Mouse (Mus musculus) spleen, adult 2 months (tissue): ENCODE measurements around the gene Myzap. TPM values are rescaled to one million over a fixed set of nuclear protein-coding genes. Genes with fewer than 3 reads are reported as not detected.

ENCODE experiments used
- DNase-seq, 2 experiments: peaks; one replicate each; pipeline versions ENCODE4 v3.0.0 to v3.0.0-alpha.2; 2012 to 2021; ENCODE audit warnings: low spot score in 2 of 2, low read depth in 1 of 2
- H3K27ac ChIP-seq: fragments of 200-500 bp; 2 replicates; pipeline ENCODE4 v1.5.1; 2012; ENCODE audit warnings: low read length, inconsistent platforms; ENCODE audit not compliant: insufficient read depth
- H3K27me3 ChIP-seq: fragments of 200-500 bp; 2 replicates; pipeline ENCODE4 v1.6.1; 2012; ENCODE audit warnings: mild to moderate bottlenecking, moderate library complexity, low read length, inconsistent platforms; ENCODE audit not compliant: control insufficient read depth, insufficient read depth
- H3K36me3 ChIP-seq: fragments of 200-500 bp; 2 replicates; pipeline ENCODE4 v1.6.1; 2012; ENCODE audit warnings: mild to moderate bottlenecking, low read length, inconsistent platforms; ENCODE audit not compliant: control insufficient read depth, insufficient read depth
- H3K4me1 ChIP-seq: fragments of 200-500 bp; 2 replicates; pipeline ENCODE4 v1.6.1; 2011; ENCODE audit warnings: inconsistent platforms; ENCODE audit not compliant: control insufficient read depth, insufficient read depth, insufficient read length
- H3K4me3 ChIP-seq: fragments of 200-500 bp; 2 replicates; pipeline ENCODE4 v1.5.1; 2011; ENCODE audit warnings: mild to moderate bottlenecking, inconsistent platforms; ENCODE audit not compliant: insufficient read depth, insufficient read length; ENCODE audit errors: extremely low read depth
- CTCF ChIP-seq: fragments of 200-500 bp; IDR thresholded peaks from 2 replicates; pipeline ENCODE4 v1.5.1; 2011; ENCODE audit warnings: mild to moderate bottlenecking, inconsistent platforms; ENCODE audit not compliant: insufficient read depth, insufficient read length, insufficient replicate concordance; ENCODE audit errors: extremely low read depth
- POLR2A ChIP-seq: fragments of 200-500 bp; IDR thresholded peaks from 2 replicates; pipeline ENCODE4 v1.6.1; 2011; ENCODE audit warnings: low read depth, low read length, inconsistent platforms
- WGBS: fragments of 180-500 bp; shearing (Covaris S2); methylation state at CpG from one replicate; pipeline ENCODE4 v1.1.7; 2018; 5-methylcytosine and 5-hydroxymethylcytosine counted together
- polyA plus RNA-seq: library from polyadenylated mRNA; depleted of rRNA; stranded (reverse); fragments of >200 nt; gene quantifications from 2 replicates; pipeline ENCODE4 v1.2.3, GENCODE M21; 2012

Myzap gene
- polyA plus RNA-seq, 1 experiment, result 1.6 TPM

- H3K4me3 ChIP-seq, result no peak overlapping the region
- peaks cover 3% of the 10 kb centered on the region; the same call in 1 of the 2 replicates for H3K4me1 ChIP-seq
- no peaks in the 10 kb centered on the region for H3K36me3 ChIP-seq
- 77% methylated on average over 7 of the region's 7 CpGs for WGBS
- no peak overlapping the region for H3K27ac ChIP-seq
- TF ChIP-seq CTCF (no peak), POLR2A (no peak)
- no peaks in the 10 kb centered on the region for H3K27me3 ChIP-seq
- DNase-seq, result no peak
These were observed 21.0 kb downstream of the Myzap start for GRCm38 (mm10) chr9:71571150-71571633.

- H3K27me3 ChIP-seq, result no peaks in the 10 kb centered on the region
- no peak overlapping the region for H3K27ac ChIP-seq
- peaks cover 3% of the 10 kb centered on the region; the same call in 1 of the 2 replicates for H3K4me1 ChIP-seq
- TF ChIP-seq CTCF, result no peak
- no peak for TF ChIP-seq POLR2A
- WGBS, result 66% methylated on average over 7 of the region's 7 CpGs
- no peak overlapping the region for H3K4me3 ChIP-seq
- no peaks in the 10 kb centered on the region for H3K36me3 ChIP-seq
- no peak for DNase-seq
These were observed 22.0 kb downstream of the Myzap start for GRCm38 (mm10) chr9:71570170-71570569.

DNA sequence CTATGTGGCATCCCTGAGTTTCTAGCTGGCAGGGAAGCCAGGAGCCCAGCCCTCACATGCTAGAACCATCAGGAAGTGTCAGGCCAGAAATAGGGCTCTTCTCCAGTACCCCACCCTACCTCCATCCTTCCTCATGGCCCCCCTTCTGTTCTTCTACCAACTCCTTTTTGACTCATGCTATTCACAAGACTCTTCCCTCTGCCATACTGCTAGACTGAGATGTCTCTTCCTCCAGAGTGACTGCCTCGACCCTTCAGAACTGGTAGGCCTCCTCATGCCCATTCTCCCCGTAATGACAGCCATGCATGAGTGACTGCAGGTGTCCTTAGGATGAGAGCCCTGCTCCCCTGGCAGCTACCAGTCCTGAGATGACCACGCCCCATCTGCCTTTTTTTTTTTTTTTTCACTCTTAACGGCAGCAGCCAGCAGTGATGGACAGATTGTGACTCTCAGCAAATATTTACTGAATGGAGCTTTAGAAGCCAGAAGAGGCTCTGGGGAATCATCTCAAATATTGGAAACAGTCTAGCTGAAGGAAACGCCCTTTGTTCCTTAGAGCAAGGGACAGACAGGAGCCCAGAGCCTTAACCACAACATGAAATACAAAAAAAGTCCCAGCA, 23.7 kb downstream of the Myzap start:
- H3K36me3 ChIP-seq, result no peaks in the 10 kb centered on the region
- no peak for DNase-seq
- no peaks in the 10 kb centered on the region for H3K27me3 ChIP-seq
- peaks cover 3% of the 10 kb centered on the region; the same call in 1 of the 2 replicates for H3K4me1 ChIP-seq
- no peak overlapping the region for H3K27ac ChIP-seq
- TF ChIP-seq POLR2A (no peak), CTCF (no peak)
- no peak overlapping the region for H3K4me3 ChIP-seq
- WGBS, result 39% methylated on average over 5 of the region's 5 CpGs

GRCm38 (mm10) chr9:71567391-71567790, 24.8 kb downstream of the Myzap start:
- Histone ChIP-seq H3K4me3 (no peak overlapping the region), H3K27me3 (no peaks in the 10 kb centered on the region), H3K36me3 (no peaks in the 10 kb centered on the region), H3K4me1 (peaks cover 3% of the 10 kb centered on the region; the same call in 1 of the 2 replicates), H3K27ac (no peak overlapping the region)
- no peak for DNase-seq
- 90% methylated on average over 3 of the region's 3 CpGs for whole genome bisulfite sequencing
- TF ChIP-seq CTCF, result no peak
- no peak for TF ChIP-seq POLR2A

DNA sequence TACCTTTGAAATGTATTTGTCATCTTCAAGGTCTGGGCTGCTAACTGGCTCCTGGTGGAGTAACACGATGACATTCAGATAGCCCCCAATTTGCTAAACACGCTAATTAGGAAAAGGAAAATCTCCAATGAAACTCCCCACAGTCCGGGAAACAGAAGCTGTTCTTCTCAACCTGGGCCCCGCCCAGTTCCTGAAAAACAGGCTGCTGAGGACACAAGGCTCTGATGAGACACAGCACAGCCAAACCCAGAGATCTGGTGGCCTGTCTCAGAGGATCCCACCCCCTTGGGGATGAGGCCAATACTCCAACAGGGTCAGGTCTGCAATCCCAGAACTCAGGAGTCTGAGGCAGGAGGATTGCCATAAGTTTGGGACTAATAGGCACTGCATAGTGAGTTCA, 25.4 kb downstream of the Myzap start:
- Histone ChIP-seq H3K27ac (no peak overlapping the region), H3K36me3 (no peaks in the 10 kb centered on the region), H3K4me3 (no peak overlapping the region), H3K27me3 (no peaks in the 10 kb centered on the region), H3K4me1 (peaks cover 3% of the 10 kb centered on the region; the same call in 1 of the 2 replicates)
- 43% methylated on average over 4 of the region's 4 CpGs for WGBS
- TF ChIP-seq POLR2A (no peak), CTCF (no peak)
- DNase-seq, result no peak

- H3K27ac ChIP-seq, result no peak overlapping the region
- H3K36me3 ChIP-seq, result peaks cover 2% of the 10 kb centered on the region; the same call in 1 of the 2 replicates
- H3K4me1 ChIP-seq, result no peaks in the 10 kb centered on the region
- 67% methylated on average over 2 of the region's 2 CpGs for WGBS
- TF ChIP-seq POLR2A (no peak), CTCF (no peak)
- no peaks in the 10 kb centered on the region for H3K27me3 ChIP-seq
- H3K4me3 ChIP-seq, result no peak overlapping the region
- no peak for DNase-seq
These were observed 34.4 kb downstream of the Myzap start for GRCm38 (mm10) chr9:71557737-71558136.

DNA sequence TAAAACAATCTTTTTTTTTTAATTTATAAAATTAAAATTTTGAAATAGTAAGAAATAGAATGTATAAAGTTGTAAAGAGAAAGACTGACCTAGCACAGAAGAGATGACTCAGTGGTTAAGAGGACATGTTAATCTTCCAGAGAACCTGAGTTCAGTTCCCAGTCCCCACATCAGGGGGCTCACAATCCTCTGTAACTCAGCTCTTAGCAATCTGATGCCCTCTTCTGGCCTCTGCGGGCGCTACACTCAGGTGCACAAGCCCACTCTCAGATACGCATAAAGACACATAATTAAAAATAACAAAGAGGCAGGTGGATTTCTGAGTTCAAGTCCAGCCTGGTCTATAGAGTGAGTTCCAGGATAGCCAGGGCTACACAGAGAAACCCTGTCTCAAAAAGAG, 38.2 kb downstream of the Myzap start:
- no peak overlapping the region for H3K4me3 ChIP-seq

More for the DNA sequence above, 38.2 kb downstream of the Myzap start:
- TF ChIP-seq POLR2A, result no peak
- no peak for TF ChIP-seq CTCF
- Histone ChIP-seq H3K36me3 (peaks cover 2% of the 10 kb centered on the region; the same call in 1 of the 2 replicates), H3K27ac (no peak overlapping the region), H3K4me1 (no peaks in the 10 kb centered on the region), H3K27me3 (no peaks in the 10 kb centered on the region)
- no peak for DNase-seq
- 98% methylated on average over 3 of the region's 3 CpGs for WGBS
